In the genomic region with DNA sequence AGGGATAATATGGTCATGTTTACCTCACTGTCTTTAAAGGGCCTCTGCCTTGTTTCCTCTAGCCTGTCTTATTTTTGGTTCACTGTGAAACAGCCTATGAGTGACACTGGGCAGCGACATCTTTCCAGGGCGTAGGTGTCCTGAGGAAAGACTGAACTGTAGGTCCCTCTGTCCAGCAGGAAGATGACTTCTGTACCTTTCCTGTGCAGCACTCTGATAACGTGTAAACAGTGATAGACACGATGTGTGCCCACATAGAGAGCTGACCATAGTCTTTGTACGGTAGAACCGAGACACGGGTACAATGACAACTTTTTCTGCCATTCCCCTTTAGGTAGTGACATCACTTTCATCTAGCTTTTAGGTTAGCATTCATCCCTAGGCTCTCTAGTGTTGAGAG, we compare ENCODE assay signal across 21 mouse cellular contexts.
"Had no signal": no experiment of that assay in that cellular context is flagged by ENCODE, and none has a peak within 500 bp of the region (broad histone marks: within the 10 kb centered on the region; RNA-seq: fewer than 3 reads in every experiment).

No protein-coding gene starts in this region.

- H3K9me3 ChIP-seq: heart, embryonic 10.5 days; heart, embryonic 12.5 days; hindbrain, embryonic 13.5 days; hindbrain, embryonic 15.5 days; limb, embryonic 13.5 days; limb, embryonic 15.5 days; liver, embryonic 12.5 days had no signal

- H3K4me1 ChIP-seq: liver, embryonic 12.5 days had no signal

- H3K27ac ChIP-seq: heart, embryonic 10.5 days; hindbrain, embryonic 15.5 days; hindbrain, postnatal 0 days; limb, embryonic 13.5 days; limb, embryonic 15.5 days; liver, embryonic 12.5 days; liver, embryonic 14.5 days had no signal

- H3K4me2 ChIP-seq: heart, embryonic 12.5 days; hindbrain, embryonic 13.5 days; hindbrain, embryonic 15.5 days; limb, embryonic 13.5 days; limb, embryonic 15.5 days; liver, embryonic 12.5 days had no signal

- H3K4me3 ChIP-seq: heart, embryonic 10.5 days; heart, embryonic 12.5 days; hindbrain, embryonic 13.5 days; hindbrain, embryonic 15.5 days; limb, embryonic 13.5 days; limb, embryonic 15.5 days; liver, embryonic 12.5 days had no signal

- ATAC-seq: hindbrain, postnatal 0 days; intestine, embryonic 16.5 days; liver, embryonic 12.5 days had no signal

- DNase-seq: gastrocnemius, postnatal 10 days; gastrocnemius, postnatal 25 days; heart, postnatal 10 days; heart, postnatal 36 days; kidney, adult 11 months; kidney, adult 8-10 months; kidney, postnatal 10 days; layer of hippocampus, adult 9-11 months; layer of hippocampus, postnatal 36 days; left cerebral cortex, postnatal 4 days; lung, adult 18-20 months had no signal

- H3K27me3 ChIP-seq: heart, embryonic 12.5 days; hindbrain, embryonic 13.5 days; hindbrain, embryonic 15.5 days; limb, embryonic 13.5 days; limb, embryonic 15.5 days; liver, embryonic 12.5 days had no signal

- H3K9ac ChIP-seq: heart, embryonic 12.5 days; hindbrain, embryonic 13.5 days; hindbrain, embryonic 15.5 days; limb, embryonic 13.5 days; limb, embryonic 15.5 days; liver, embryonic 12.5 days; liver, embryonic 14.5 days had no signal

- H3K36me3 ChIP-seq: heart, embryonic 10.5 days; heart, embryonic 12.5 days; hindbrain, embryonic 13.5 days; hindbrain, embryonic 15.5 days; limb, embryonic 13.5 days; limb, embryonic 15.5 days; liver, embryonic 12.5 days had no signal
